Mouse (Mus musculus) midbrain, embryonic 15.5 days (tissue): ENCODE data around the gene 5730596B20Rik. TPM values are rescaled to one million over a fixed set of nuclear protein-coding genes. Genes with fewer than 3 reads are reported as not detected.

Experiments
- ATAC-seq: fragments of 200-750 bp; cut with Nextera tagmentation; replicated peaks from 2 replicates; pipeline ENCODE4 v1.8.0; 2017; ENCODE audit warnings: moderate TSS enrichment
- H3K27ac ChIP-seq: fragments of 300-500 bp; sonication (generic); 2 replicates; pipeline ENCODE4 v1.5.1; 2015; ENCODE audit warnings: mild to moderate bottlenecking, inconsistent platforms
- H3K27me3 ChIP-seq: fragments of 300-500 bp; sonication (generic); replicated peaks from 2 replicates; pipeline ENCODE4 v1.6.1; 2015; ENCODE audit warnings: inconsistent platforms
- H3K36me3 ChIP-seq: fragments of 300-500 bp; sonication (generic); replicated peaks from 2 replicates; pipeline ENCODE4 v1.6.1; 2015; ENCODE audit warnings: inconsistent platforms
- H3K4me1 ChIP-seq: fragments of 300-500 bp; sonication (generic); 2 replicates; pipeline ENCODE4 v1.6.1; 2015; ENCODE audit warnings: inconsistent platforms
- H3K4me2 ChIP-seq: fragments of 300-500 bp; sonication (generic); 2 replicates; pipeline ENCODE4 v1.6.1; 2015; ENCODE audit warnings: inconsistent platforms, mild to moderate bottlenecking, moderate library complexity
- H3K4me3 ChIP-seq: fragments of 300-500 bp; sonication (generic); 2 replicates; pipeline ENCODE4 v1.5.1; 2015; ENCODE audit warnings: mild to moderate bottlenecking, inconsistent platforms
- H3K9ac ChIP-seq: fragments of 300-500 bp; sonication (generic); 2 replicates; pipeline ENCODE4 v1.6.1; 2015; ENCODE audit warnings: mild to moderate bottlenecking, inconsistent platforms
- H3K9me3 ChIP-seq: fragments of 300-500 bp; sonication (generic); 2 replicates; pipeline ENCODE4 v1.6.1; 2016; ENCODE audit warnings: inconsistent platforms
- WGBS: fragments of 180-500 bp; shearing (Covaris S2); methylation state at CpG from one replicate; pipeline ENCODE4 v1.1.7; 2015; ENCODE audit warnings: mixed read lengths; 5-methylcytosine and 5-hydroxymethylcytosine counted together
- polyA plus RNA-seq: library from polyadenylated mRNA; unstranded; fragments of >200 nt; fragmentation: Nextera tagmentation; extraction: Ambion mirVana; gene quantifications from 2 replicates; pipeline ENCODE4 v1.2.1, GENCODE M21; 2015

5730596B20Rik gene
- polyA plus RNA-seq, 1 experiment from 2014 or later: not detected

GRCm38 (mm10) chr6:52183311-52184080 is 6.2 kb downstream of the 5730596B20Rik start:
- peaks cover 100% of the 10 kb centered on the region for H3K27me3 ChIP-seq
- 11% methylated on average over 10 of the region's 10 CpGs for WGBS
- no peak for ATAC-seq
- H3K36me3 ChIP-seq: no peaks in the 10 kb centered on the region
- H3K9ac ChIP-seq: no peak overlapping the region
- H3K4me2 ChIP-seq: no peak overlapping the region
- H3K9me3 ChIP-seq: no peaks in the 10 kb centered on the region
- no peaks in the 10 kb centered on the region for H3K4me1 ChIP-seq
- H3K4me3 ChIP-seq: no peak overlapping the region
- H3K27ac ChIP-seq: no peak overlapping the region

DNA sequence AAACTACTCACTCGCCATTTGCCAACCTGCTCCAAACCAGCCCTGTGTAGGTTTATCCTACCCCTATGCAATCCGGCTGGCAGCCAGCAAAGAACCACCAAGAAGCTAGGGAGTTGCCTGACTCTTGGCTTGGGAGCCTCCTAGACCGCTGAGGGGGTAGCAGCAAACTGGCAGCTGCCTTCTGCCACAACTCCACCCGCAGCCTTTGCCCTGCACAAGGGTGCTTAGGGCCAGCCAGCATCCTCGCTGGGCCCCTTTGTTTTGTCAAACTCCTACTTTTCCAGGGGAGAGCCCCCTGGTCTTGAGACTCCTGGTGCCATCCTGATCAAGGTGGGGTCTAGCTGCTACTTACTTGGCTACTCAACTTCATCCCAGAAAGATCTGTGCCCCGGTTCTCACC is 7.4 kb downstream of the 5730596B20Rik start:
- Histone ChIP-seq H3K4me1 (no peaks in the 10 kb centered on the region), H3K4me3 (no peak overlapping the region), H3K27me3 (peaks cover 100% of the 10 kb centered on the region), H3K9me3 (no peaks in the 10 kb centered on the region), H3K9ac (no peak overlapping the region), H3K27ac (no peak overlapping the region), H3K36me3 (no peaks in the 10 kb centered on the region), H3K4me2 (no peak overlapping the region)
- WGBS: 2% methylated on average over 6 of the region's 6 CpGs
- ATAC-seq: no peak

GRCm38 (mm10) chr6:52185222-52185621 is 7.9 kb downstream of the 5730596B20Rik start:
- WGBS: 2% methylated on average over 19 of the region's 19 CpGs
- Histone ChIP-seq H3K4me1 (no peaks in the 10 kb centered on the region), H3K4me3 (no peak overlapping the region), H3K36me3 (no peaks in the 10 kb centered on the region), H3K9ac (no peak overlapping the region), H3K27me3 (peaks cover 100% of the 10 kb centered on the region), H3K27ac (no peak overlapping the region), H3K9me3 (no peaks in the 10 kb centered on the region), H3K4me2 (no peak overlapping the region)
- ATAC-seq: no peak

- Histone ChIP-seq H3K4me1 (no peaks in the 10 kb centered on the region), H3K9me3 (no peaks in the 10 kb centered on the region), H3K4me2 (no peak overlapping the region), H3K27me3 (peaks cover 100% of the 10 kb centered on the region), H3K36me3 (no peaks in the 10 kb centered on the region), H3K4me3 (no peak overlapping the region), H3K9ac (no peak overlapping the region), H3K27ac (no peak overlapping the region)
- no peak for ATAC-seq
- WGBS: 6% methylated on average over 3 of the region's 3 CpGs
These were observed 8.5 kb downstream of the 5730596B20Rik start for GRCm38 (mm10) chr6:52185834-52186233.

DNA sequence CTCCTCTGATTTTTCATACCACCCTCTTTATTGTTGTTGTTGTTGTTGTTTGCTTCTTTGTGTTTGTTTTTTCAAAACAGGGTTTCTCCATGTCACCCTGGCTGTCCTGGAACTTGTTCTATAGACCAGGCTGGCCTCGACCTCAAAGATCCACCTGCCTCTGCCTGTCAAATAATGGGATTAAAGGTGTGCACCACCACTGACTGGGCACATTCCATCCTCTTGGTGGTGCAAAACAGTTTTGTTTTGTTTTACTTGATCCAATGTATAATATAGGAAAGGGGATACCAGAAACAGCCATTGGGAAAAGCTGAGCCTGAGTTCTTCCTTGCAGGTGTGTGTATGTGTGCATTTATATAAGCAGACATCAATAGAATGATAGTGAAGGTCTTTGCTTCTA is 9.2 kb downstream of the 5730596B20Rik start:
- no peak overlapping the region for H3K9ac ChIP-seq
- ATAC-seq: no peak
- H3K27me3 ChIP-seq: peaks cover 100% of the 10 kb centered on the region
- WGBS: 9% methylated on average over 1 of the region's 1 CpGs
- H3K36me3 ChIP-seq: no peaks in the 10 kb centered on the region
- H3K4me1 ChIP-seq: no peaks in the 10 kb centered on the region
- H3K4me2 ChIP-seq: no peak overlapping the region
- H3K9me3 ChIP-seq: no peaks in the 10 kb centered on the region
- H3K27ac ChIP-seq: no peak overlapping the region
- no peak overlapping the region for H3K4me3 ChIP-seq

GRCm38 (mm10) chr6:52189172-52189591 is 11.9 kb downstream of the 5730596B20Rik start:
- no peak for ATAC-seq
- H3K9ac ChIP-seq: no peak overlapping the region
- no peak overlapping the region for H3K4me3 ChIP-seq
- no peaks in the 10 kb centered on the region for H3K9me3 ChIP-seq
- H3K4me2 ChIP-seq: no peak overlapping the region
- H3K27ac ChIP-seq: no peak overlapping the region
- H3K27me3 ChIP-seq: peaks cover 99% of the 10 kb centered on the region
- H3K4me1 ChIP-seq: 0 out of 2 replicates have a peak, but pooled peaks cover 3% of the 10 kb centered on the region
- H3K36me3 ChIP-seq: no peaks in the 10 kb centered on the region
- 7% methylated on average over 5 of the region's 5 CpGs for WGBS

- Histone ChIP-seq H3K9me3 (no peaks in the 10 kb centered on the region), H3K4me1 (0 out of 2 replicates have a peak, but pooled peaks cover 3% of the 10 kb centered on the region), H3K27me3 (peaks cover 99% of the 10 kb centered on the region), H3K36me3 (no peaks in the 10 kb centered on the region), H3K4me2 (no peak overlapping the region), H3K27ac (no peak overlapping the region), H3K4me3 (no peak overlapping the region), H3K9ac (no peak overlapping the region)
- WGBS: 4% methylated on average over 8 of the region's 8 CpGs
- ATAC-seq: no peak
These were observed 12.6 kb downstream of the 5730596B20Rik start for GRCm38 (mm10) chr6:52189909-52190308.

GRCm38 (mm10) chr6:52190410-52190809 is 13.1 kb downstream of the 5730596B20Rik start:
- Histone ChIP-seq H3K27me3 (peaks cover 98% of the 10 kb centered on the region), H3K4me1 (0 out of 2 replicates have a peak, but pooled peaks cover 3% of the 10 kb centered on the region), H3K27ac (no peak overlapping the region), H3K9ac (no peak overlapping the region), H3K4me2 (no peak overlapping the region), H3K9me3 (no peaks in the 10 kb centered on the region), H3K4me3 (no peak overlapping the region), H3K36me3 (no peaks in the 10 kb centered on the region)
- ATAC-seq: no peak
- under 1% methylated on average over 23 of the region's 23 CpGs for WGBS

GRCm38 (mm10) chr6:52190906-52191810 is 13.9 kb downstream of the 5730596B20Rik start, which contains the start of gene Hoxa4:
Gene Hoxa4, minus strand, starts transcription at chr6:52191753.
- Histone ChIP-seq H3K4me1 (0 out of 2 replicates have a peak, but pooled peaks cover 3% of the 10 kb centered on the region), H3K9me3 (no peaks in the 10 kb centered on the region), H3K4me2 (peak within 1 kb of the TSS; percentile 43), H3K9ac (no peak within 1 kb of the TSS), H3K4me3 (peak within 1 kb of the TSS; percentile 33), H3K36me3 (no peaks in the 10 kb centered on the region), H3K27ac (no peak within 1 kb of the TSS), H3K27me3 (peaks cover 98% of the 10 kb centered on the region)
- ATAC-seq: no peak
- WGBS: 1% methylated on average over 62 of the region's 102 CpGs

GRCm38 (mm10) chr6:52191860-52192550 is 14.7 kb downstream of the 5730596B20Rik start:
- Histone ChIP-seq H3K27me3 (peaks cover 98% of the 10 kb centered on the region), H3K36me3 (no peaks in the 10 kb centered on the region), H3K9me3 (no peaks in the 10 kb centered on the region), H3K4me1 (0 out of 2 replicates have a peak, but pooled peaks cover 3% of the 10 kb centered on the region), H3K4me2 (peak overlapping the region; percentile 43), H3K9ac (no peak overlapping the region), H3K27ac (no peak overlapping the region), H3K4me3 (peak overlapping the region; percentile 33)
- WGBS: 1% methylated on average over 43 of the region's 55 CpGs
- ATAC-seq: no peak

- no peak overlapping the region for H3K4me2 ChIP-seq
- no peaks in the 10 kb centered on the region for H3K36me3 ChIP-seq
- H3K4me1 ChIP-seq: 0 out of 2 replicates have a peak, but pooled peaks cover 3% of the 10 kb centered on the region
- ATAC-seq: no peak
- H3K9ac ChIP-seq: no peak overlapping the region
- H3K9me3 ChIP-seq: no peaks in the 10 kb centered on the region
- 3% methylated on average over 10 of the region's 10 CpGs for WGBS
- H3K4me3 ChIP-seq: no peak overlapping the region
- H3K27ac ChIP-seq: no peak overlapping the region
- H3K27me3 ChIP-seq: peaks cover 98% of the 10 kb centered on the region
These were observed 17.4 kb downstream of the 5730596B20Rik start for GRCm38 (mm10) chr6:52194690-52195089.

GRCm38 (mm10) chr6:52196811-52197210 is 19.5 kb downstream of the 5730596B20Rik start:
- no peak overlapping the region for H3K9ac ChIP-seq
- no peak overlapping the region for H3K4me3 ChIP-seq
- no peak for ATAC-seq
- H3K27ac ChIP-seq: no peak overlapping the region
- H3K27me3 ChIP-seq: peaks cover 99% of the 10 kb centered on the region
- no peak overlapping the region for H3K4me2 ChIP-seq
- H3K9me3 ChIP-seq: no peaks in the 10 kb centered on the region
- no peaks in the 10 kb centered on the region for H3K36me3 ChIP-seq
- 4% methylated on average over 9 of the region's 9 CpGs for WGBS
- 0 out of 2 replicates have a peak, but pooled peaks cover 1% of the 10 kb centered on the region for H3K4me1 ChIP-seq
